Mouse (Mus musculus) kidney, adult 18-20 months (tissue): ENCODE results near the gene Emg1.

Experiments
- DNase-seq: peaks from one replicate; pipeline ENCODE4 v3.0.0; 2021

The Emg1 gene

DNA sequence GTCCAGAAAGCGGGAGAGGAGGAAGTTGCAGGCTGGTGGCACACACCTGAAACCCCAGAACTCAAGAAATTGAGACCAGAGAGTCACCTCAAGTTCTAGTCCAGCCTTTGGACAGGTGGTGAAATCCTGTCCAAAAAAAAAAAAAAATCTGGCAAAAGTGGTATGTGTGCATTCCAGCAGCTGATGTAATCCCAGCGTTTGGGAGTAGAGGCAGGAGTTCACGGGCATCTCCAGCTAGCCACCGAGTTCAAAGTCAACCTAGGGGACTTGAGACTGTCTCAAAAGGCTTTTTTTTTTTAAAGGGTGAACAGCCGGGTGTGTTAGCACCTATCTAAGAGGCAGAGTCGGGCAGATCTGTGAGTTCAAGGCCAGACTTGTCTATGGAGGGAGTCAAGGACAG is 35.8 kb downstream of the Emg1 start:
- DNase-seq: no peak

DNA sequence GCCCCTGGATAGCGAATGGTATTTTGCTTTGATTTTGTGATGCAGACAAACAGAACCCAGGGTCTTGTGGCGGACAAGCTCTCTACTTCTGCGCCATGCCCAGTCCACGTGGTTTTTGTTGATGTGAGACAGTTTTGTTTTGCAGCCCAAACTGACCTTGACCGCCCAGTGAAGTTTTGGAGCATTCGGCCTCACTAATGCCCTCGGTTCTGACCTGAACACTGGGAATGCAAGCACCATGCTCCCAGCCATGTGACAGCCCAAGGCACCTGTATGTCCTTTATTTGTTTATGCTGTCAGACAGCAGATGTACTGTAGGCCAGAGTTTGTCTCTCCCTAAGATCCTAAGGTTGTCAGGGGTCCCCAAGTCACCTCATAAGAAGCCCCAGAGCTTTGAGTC is 37.4 kb downstream of the Emg1 start:
- DNase-seq: peak; percentile 40

DNA sequence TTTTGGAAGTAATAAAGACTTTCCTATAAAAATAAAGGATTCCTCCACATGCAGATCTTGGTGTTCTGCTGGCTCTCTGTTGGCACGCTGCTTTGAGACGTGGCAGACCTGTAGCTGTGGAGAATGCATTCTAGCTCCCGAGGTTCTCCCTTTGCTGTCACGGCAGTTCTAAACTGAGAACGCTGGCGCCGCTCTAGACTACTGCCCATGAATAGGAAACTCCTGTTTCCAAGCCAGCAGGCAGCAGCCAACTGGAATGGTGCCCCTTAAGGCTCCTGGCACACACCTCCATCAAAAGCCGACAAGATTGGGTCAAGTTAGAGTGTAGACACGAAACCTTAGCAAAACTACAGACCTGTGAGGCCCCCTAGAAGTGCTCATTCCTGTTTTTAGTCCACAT is 38.4 kb downstream of the Emg1 start:
- peak; percentile 62 for DNase-seq

DNA sequence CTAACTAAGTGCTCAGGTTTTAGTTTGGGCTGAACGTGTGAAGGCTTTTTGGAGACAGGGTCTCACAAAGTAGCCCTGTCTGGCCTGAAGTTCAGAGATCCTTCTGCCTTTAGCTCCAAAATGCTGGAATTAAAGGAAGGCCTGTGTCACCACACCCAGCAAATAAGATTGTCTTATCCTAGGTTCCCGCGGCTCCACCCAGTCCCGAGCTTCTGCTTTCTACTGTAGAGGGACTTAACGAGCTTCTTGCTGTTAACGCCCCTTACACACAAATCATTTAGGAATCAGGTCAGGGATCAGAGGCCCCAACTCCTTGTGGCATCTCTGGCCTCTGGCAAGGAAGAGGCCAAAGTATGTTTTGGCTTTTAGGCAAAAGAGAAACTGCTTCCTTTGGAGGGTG is 39.9 kb downstream of the Emg1 start:
- no peak for DNase-seq

DNA sequence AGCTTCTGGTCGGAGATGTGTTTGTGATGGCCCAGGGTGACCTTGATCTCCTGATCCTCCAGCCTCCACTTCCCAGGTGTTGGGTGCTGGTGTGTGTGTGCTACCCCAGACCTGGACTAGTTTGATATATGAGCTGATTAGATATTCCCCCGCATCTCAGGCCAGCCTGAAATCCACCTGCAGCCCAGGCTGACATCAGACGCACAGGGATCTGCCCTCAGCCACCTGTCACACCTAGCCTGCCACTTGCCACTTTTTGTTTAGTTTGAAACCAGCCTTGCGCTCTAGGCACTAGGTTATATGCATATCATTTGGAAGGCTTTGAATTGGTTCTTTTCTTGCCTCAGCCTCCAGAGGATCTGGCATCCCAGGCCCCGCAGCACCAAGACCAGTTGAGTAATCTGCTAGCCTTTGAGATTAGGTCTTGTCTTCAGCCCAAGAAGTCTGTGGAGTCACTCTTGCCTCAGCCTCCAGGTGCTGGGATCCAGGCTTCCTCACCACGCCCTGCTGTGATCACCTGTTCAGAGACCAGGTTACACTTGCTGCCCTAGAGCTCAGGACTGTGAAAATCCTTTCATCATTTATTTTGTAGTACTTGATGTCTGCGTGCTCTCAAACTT is 41.6 kb downstream of the Emg1 start:
- no peak for DNase-seq

DNA sequence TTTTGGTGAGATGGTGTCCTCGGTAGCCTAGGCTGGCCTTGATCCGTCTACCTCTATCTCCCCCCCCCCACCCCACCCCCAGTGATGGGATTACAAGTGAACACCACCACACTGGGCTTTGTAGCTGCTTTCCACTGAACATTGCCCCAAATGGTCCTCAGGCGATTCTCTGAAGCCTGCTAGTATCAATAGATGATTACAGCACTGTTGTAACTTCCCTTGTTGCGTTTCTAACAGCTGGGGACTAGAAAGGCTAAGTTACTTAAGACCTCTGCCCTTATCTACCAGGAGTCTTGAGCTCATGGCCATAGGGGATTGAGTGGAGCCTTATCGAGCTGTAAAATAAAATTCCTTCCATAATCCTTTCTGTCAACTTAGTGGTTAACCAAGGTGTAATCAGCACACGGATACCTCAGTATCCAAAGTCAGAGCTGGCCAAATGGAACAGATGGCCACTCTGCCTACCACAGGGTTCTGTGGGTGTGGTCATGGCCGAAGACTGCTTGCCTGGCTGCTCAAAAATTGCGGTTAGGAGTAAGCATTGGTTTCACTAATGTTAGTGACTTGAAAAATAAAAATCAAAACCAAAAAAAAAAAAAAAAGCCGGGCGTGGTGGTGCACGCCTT is 42.6 kb downstream of the Emg1 start:
- DNase-seq: no peak

DNA sequence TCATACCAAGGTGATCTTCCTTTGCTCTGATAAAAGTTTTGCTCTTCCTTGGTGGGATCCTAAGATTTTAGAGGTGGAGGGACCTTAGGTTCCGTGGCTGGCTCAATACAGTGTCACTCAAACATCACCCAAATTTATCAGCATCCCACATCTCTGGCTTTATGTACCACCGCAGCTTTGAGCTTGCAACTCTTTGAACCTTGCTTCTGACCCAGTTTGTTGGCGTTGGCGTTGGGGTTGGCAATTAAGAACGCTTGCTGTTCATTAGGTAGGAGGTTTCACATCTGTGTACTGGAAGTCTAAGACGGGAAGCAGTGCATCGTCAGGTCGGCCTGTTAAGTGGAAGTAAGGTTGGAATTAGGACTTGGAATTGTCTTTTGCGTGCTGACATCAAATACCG is 47.0 kb downstream of the Emg1 start:
- DNase-seq: no peak

DNA sequence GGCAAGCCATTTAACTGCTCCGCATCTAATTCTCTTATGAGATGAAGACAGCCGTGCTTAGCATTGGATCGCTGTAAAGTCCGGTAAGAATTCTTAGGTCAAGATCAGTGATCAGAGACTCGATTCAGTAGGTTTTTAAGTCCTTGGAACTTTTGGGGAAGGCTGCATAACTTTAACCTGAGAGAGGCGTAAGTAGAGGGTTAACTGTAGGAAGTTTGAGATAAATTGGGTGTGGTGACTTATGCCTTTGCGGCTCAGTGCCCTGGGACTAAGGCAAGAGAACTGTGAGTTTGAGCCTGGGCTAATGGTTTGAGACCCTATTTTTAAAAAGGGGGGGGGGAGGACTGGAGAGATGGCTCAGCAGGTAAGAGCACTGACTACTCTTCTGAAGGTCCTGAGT is 47.7 kb downstream of the Emg1 start:
- DNase-seq: no peak

DNA sequence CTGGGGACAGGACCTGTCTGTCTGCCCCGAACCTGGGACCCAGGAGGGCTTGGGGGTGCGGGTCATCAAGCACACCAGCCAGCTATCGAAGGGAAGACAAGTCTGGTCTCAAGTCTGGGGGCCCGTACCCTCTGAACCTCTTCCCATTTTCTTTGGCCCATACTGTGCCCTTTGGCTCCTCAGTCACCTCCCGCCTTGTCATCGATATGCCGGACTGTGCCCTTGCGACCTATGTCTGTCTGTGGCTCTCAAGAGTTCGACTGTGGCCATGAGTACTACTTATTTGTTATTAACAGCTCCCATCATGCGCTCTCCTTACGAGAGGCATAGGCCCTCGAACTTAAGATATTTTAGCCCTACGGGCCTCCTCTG is 48.6 kb downstream of the Emg1 start:
- DNase-seq: no peak

DNA sequence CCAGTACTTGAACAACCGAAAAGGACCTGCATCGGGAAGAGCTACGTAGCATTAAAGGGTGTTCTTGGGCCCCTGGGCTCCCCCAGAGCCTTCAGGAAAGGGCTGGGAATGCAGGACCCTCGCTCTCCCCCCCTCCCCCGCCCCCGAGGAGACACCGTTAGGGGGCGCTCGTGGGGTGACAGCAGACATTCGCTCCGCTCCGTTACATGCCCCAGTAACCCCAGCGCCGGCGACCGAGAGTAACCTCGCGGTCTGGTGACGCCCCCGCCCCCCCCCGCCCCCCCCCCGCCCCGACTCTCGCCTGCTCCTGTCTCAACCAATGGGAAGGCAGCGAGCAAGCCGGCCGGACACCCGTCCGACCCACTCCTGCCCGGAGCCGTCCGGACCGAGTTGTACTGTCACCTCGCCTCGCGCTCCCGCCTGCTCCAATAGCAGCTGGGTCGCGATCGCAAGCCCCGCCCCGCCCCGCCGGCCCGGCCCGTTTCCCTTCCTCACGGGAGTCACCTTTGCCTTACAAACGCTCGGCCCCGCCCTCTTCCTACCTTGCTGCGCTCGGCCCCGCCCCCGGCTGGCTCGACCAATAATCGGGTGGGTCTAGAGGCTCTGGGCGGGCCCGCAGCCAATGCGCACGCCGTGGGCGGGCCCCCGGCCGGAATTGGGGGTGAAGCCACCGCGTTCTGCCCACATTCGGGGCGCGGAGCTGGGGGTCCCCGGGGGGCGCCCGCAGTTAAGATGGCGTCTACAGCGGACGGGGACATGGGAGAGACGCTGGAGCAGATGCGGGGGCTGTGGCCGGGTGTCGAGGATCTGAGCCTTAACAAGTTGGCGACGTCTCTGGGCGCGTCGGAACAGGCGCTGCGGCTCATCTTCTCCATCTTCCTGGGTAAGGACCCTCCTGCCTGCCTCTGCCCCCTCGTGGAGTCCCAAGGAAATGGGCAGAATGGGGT is 49.2 kb downstream of the Emg1 start, which contains the start of gene Lpcat3:
Gene Lpcat3 (plus strand): TSS at position 551 of the 947 bp plus-strand sequence.
- DNase-seq: peak; percentile 99

DNA sequence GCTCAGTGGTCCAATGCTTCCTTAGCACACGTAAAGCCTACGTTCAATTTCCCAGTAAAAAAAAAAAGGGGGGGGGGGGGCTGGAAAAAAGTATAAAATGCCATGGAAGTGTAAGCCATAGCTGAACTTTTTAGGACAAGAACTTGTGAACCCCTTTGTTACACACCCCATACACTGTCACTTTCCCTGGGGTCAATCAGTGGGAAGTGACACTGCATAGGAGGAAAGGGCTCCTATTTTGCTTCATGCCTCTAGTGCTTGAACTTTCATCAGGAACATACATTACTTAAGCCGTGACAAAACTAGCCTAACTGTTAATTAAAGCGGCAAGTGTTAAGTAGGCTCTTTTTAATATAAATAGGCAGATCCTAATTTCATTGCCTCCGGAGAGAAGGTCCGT is 50.0 kb downstream of the Emg1 start:
- DNase-seq: no peak

DNA sequence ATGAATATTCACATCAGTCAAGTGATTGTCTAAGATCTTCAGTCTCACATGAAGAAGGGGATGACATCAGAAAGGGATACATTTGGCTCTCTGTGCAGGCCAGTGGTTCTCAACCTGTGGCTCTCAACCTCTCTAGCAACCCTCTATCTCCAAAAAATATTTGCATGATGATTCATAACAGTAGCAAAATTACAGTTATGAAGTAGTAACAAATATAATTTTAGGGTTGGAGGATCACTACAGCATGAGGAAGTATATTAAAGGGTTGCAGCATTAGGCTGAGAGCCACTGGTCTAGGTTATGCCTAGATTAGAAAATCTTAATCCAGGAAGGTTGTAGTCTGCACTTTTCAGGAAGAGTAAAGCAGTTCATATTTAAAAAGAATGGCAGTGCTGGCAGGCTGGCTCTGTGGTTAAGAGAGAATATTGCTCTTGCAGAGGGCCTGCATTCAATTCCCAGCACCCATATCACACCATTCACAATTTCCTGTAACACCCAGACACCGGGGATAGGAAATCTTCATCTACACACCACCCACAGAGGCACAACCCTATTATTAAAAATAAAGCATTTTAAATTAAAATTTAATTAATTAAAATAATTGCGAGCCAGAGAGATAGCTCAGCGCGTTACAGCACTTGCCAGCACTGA is 50.7 kb downstream of the Emg1 start:
- no peak for DNase-seq

DNA sequence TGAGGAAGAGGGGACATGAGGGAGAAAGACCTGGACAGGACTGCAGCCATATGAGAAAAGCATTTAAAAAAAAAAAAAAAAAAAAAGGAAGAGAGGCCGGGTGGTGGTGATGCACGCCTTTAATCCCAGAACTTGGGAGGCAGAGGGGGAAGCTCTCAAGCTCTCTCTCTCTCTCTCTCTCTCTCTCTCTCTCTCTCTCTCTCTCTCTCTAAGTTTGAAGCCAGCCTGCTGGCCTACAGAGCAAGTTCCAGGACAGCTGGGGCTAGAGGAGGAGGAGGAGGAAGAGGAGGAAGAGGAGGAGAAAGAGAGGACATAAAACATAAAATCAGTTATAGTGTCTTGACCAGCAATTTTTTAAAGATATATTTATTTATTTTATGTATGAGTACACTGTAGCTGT is 53.9 kb downstream of the Emg1 start:
- DNase-seq: no peak

DNA sequence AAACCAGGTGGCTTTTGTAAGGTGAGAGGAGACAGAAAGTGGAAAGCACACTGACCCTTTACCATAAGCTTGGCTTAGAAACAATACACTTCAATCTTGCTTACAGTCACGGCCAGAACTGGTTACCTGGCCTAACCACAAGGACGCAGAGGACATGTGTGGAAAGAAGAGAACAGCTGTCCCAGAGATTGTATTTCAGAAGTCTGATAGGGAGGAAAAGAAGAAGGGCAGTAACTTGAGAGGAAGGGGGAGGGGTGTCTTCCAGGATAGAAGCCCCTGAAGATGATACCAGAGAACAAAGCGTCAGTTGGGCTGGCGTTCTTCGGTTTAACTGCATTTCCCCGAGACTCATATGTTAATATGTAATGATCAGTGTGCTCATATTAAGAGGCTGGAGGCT is 56.1 kb downstream of the Emg1 start:
- DNase-seq: no peak
